Mouse (Mus musculus): ENCODE results near the gene Rfc1. TPM values are rescaled to one million over a fixed set of nuclear protein-coding genes. Genes with fewer than 3 reads are reported as not detected.

Rfc1 gene
- polyA plus RNA-seq, 1 experiment from 2014 or later: 131 TPM

- Histone ChIP-seq H3K4me3 (ENCODE audit: low read depth, low read length) (no peak overlapping the region), H3K9me3 (replicated peaks; ENCODE audit: control insufficient read depth, low read length) (no peaks in the 10 kb centered on the region), H3K27me3 (ENCODE audit: control insufficient read depth, insufficient read depth, low read length) (no peaks in the 10 kb centered on the region), H3K4me1 (ENCODE audit: control insufficient read depth, insufficient read depth, low read length) (no peaks in the 10 kb centered on the region), H3K9ac (replicated peaks; ENCODE audit: low read length) (no peak overlapping the region), H3K36me3 (replicated peaks; ENCODE audit: control insufficient read depth, insufficient read depth, low read depth, low read length) (no peaks in the 10 kb centered on the region), H3K27ac (replicated peaks; ENCODE audit: low read depth, low read length) (no peak overlapping the region), H3K4me2 (ENCODE audit: low read depth, low read length) (no peak overlapping the region)
- WGBS: 93% methylated on average over 3 of the region's 3 CpGs
- no peak for DNase-seq (ENCODE audit: low spot score)
- ATAC-seq (replicated peaks; ENCODE audit: insufficient number of reproducible peaks, low FRiP score, low TSS enrichment, low read depth): no peak
Observed at GRCm38 (mm10) chr5:65324758-65325355, 10.6 kb downstream of the Rfc1 start.

GRCm38 (mm10) chr5:65324271-65324670, 11.2 kb downstream of the Rfc1 start:
- Histone ChIP-seq H3K9me3 (replicated peaks; ENCODE audit: control insufficient read depth, low read length) (no peaks in the 10 kb centered on the region), H3K36me3 (replicated peaks; ENCODE audit: control insufficient read depth, insufficient read depth, low read depth, low read length) (no peaks in the 10 kb centered on the region), H3K27me3 (ENCODE audit: control insufficient read depth, insufficient read depth, low read length) (no peaks in the 10 kb centered on the region), H3K27ac (replicated peaks; ENCODE audit: low read depth, low read length) (no peak overlapping the region), H3K9ac (replicated peaks; ENCODE audit: low read length) (no peak overlapping the region), H3K4me3 (ENCODE audit: low read depth, low read length) (no peak overlapping the region), H3K4me2 (ENCODE audit: low read depth, low read length) (no peak overlapping the region), H3K4me1 (ENCODE audit: control insufficient read depth, insufficient read depth, low read length) (no peaks in the 10 kb centered on the region)
- WGBS: 92% methylated on average over 3 of the region's 3 CpGs
- no peak for DNase-seq (ENCODE audit: low spot score)
- ATAC-seq (replicated peaks; ENCODE audit: insufficient number of reproducible peaks, low FRiP score, low TSS enrichment, low read depth): no peak

GRCm38 (mm10) chr5:65322165-65322564, 13.3 kb downstream of the Rfc1 start:
- H3K27ac ChIP-seq (replicated peaks; ENCODE audit: low read depth, low read length): no peak overlapping the region

GRCm38 (mm10) chr5:65319176-65319575, 16.3 kb downstream of the Rfc1 start:
- no peaks in the 10 kb centered on the region for H3K36me3 ChIP-seq (replicated peaks; ENCODE audit: control insufficient read depth, insufficient read depth, low read depth, low read length)
- H3K4me2 ChIP-seq (ENCODE audit: low read depth, low read length): no peak overlapping the region
- H3K4me1 ChIP-seq (ENCODE audit: control insufficient read depth, insufficient read depth, low read length): no peaks in the 10 kb centered on the region
- H3K9ac ChIP-seq (replicated peaks; ENCODE audit: low read length): no peak overlapping the region
- WGBS: 91% methylated on average over 9 of the region's 9 CpGs
- H3K27me3 ChIP-seq (ENCODE audit: control insufficient read depth, insufficient read depth, low read length): no peaks in the 10 kb centered on the region
- ATAC-seq (replicated peaks; ENCODE audit: insufficient number of reproducible peaks, low FRiP score, low TSS enrichment, low read depth) (no peak), DNase-seq (ENCODE audit: low spot score) (no peak)
- no peak overlapping the region for H3K27ac ChIP-seq (replicated peaks; ENCODE audit: low read depth, low read length)
- H3K9me3 ChIP-seq (replicated peaks; ENCODE audit: control insufficient read depth, low read length): no peaks in the 10 kb centered on the region
- no peak overlapping the region for H3K4me3 ChIP-seq (ENCODE audit: low read depth, low read length)

More at GRCm38 (mm10) chr5:65322165-65322564, 13.3 kb downstream of the Rfc1 start:
- H3K9me3 ChIP-seq (replicated peaks; ENCODE audit: control insufficient read depth, low read length): no peaks in the 10 kb centered on the region
- H3K4me3 ChIP-seq (ENCODE audit: low read depth, low read length): no peak overlapping the region
- H3K4me1 ChIP-seq (ENCODE audit: control insufficient read depth, insufficient read depth, low read length): no peaks in the 10 kb centered on the region
- H3K36me3 ChIP-seq (replicated peaks; ENCODE audit: control insufficient read depth, insufficient read depth, low read depth, low read length): no peaks in the 10 kb centered on the region
- no peak overlapping the region for H3K4me2 ChIP-seq (ENCODE audit: low read depth, low read length)
- DNase-seq (ENCODE audit: low spot score): no peak
- ATAC-seq (replicated peaks; ENCODE audit: insufficient number of reproducible peaks, low FRiP score, low TSS enrichment, low read depth): no peak
- H3K9ac ChIP-seq (replicated peaks; ENCODE audit: low read length): no peak overlapping the region
- WGBS: 73% methylated on average over 10 of the region's 10 CpGs
- H3K27me3 ChIP-seq (ENCODE audit: control insufficient read depth, insufficient read depth, low read length): no peaks in the 10 kb centered on the region

GRCm38 (mm10) chr5:65308866-65309265, 26.6 kb downstream of the Rfc1 start:
- Histone ChIP-seq H3K9me3 (replicated peaks; ENCODE audit: control insufficient read depth, low read length) (no peaks in the 10 kb centered on the region), H3K27me3 (ENCODE audit: control insufficient read depth, insufficient read depth, low read length) (no peaks in the 10 kb centered on the region), H3K4me2 (ENCODE audit: low read depth, low read length) (no peak overlapping the region), H3K4me3 (ENCODE audit: low read depth, low read length) (no peak overlapping the region), H3K27ac (replicated peaks; ENCODE audit: low read depth, low read length) (no peak overlapping the region), H3K9ac (replicated peaks; ENCODE audit: low read length) (no peak overlapping the region), H3K36me3 (replicated peaks; ENCODE audit: control insufficient read depth, insufficient read depth, low read depth, low read length) (peaks cover 3% of the 10 kb centered on the region), H3K4me1 (ENCODE audit: control insufficient read depth, insufficient read depth, low read length) (no peaks in the 10 kb centered on the region)
- 90% methylated on average over 3 of the region's 3 CpGs for WGBS
- DNase-seq (ENCODE audit: low spot score) (no peak), ATAC-seq (replicated peaks; ENCODE audit: insufficient number of reproducible peaks, low FRiP score, low TSS enrichment, low read depth) (no peak)

GRCm38 (mm10) chr5:65308208-65308607, 27.3 kb downstream of the Rfc1 start:
- Histone ChIP-seq H3K4me1 (ENCODE audit: control insufficient read depth, insufficient read depth, low read length) (no peaks in the 10 kb centered on the region), H3K36me3 (replicated peaks; ENCODE audit: control insufficient read depth, insufficient read depth, low read depth, low read length) (peaks cover 3% of the 10 kb centered on the region), H3K9me3 (replicated peaks; ENCODE audit: control insufficient read depth, low read length) (no peaks in the 10 kb centered on the region), H3K4me3 (ENCODE audit: low read depth, low read length) (no peak overlapping the region), H3K27ac (replicated peaks; ENCODE audit: low read depth, low read length) (no peak overlapping the region), H3K9ac (replicated peaks; ENCODE audit: low read length) (no peak overlapping the region), H3K4me2 (ENCODE audit: low read depth, low read length) (no peak overlapping the region), H3K27me3 (ENCODE audit: control insufficient read depth, insufficient read depth, low read length) (no peaks in the 10 kb centered on the region)
- ATAC-seq (replicated peaks; ENCODE audit: insufficient number of reproducible peaks, low FRiP score, low TSS enrichment, low read depth) (no peak), DNase-seq (ENCODE audit: low spot score) (no peak)
- WGBS: 93% methylated on average over 7 of the region's 7 CpGs

GRCm38 (mm10) chr5:65305516-65305915, 30.0 kb downstream of the Rfc1 start:
- H3K9ac ChIP-seq (replicated peaks; ENCODE audit: low read length): no peak overlapping the region
- H3K36me3 ChIP-seq (replicated peaks; ENCODE audit: control insufficient read depth, insufficient read depth, low read depth, low read length): no peaks in the 10 kb centered on the region
- H3K27ac ChIP-seq (replicated peaks; ENCODE audit: low read depth, low read length): no peak overlapping the region
- no peaks in the 10 kb centered on the region for H3K27me3 ChIP-seq (ENCODE audit: control insufficient read depth, insufficient read depth, low read length)
- no peak overlapping the region for H3K4me2 ChIP-seq (ENCODE audit: low read depth, low read length)
- no peaks in the 10 kb centered on the region for H3K9me3 ChIP-seq (replicated peaks; ENCODE audit: control insufficient read depth, low read length)
- DNase-seq (ENCODE audit: low spot score) (no peak), ATAC-seq (replicated peaks; ENCODE audit: insufficient number of reproducible peaks, low FRiP score, low TSS enrichment, low read depth) (no peak)
- no peaks in the 10 kb centered on the region for H3K4me1 ChIP-seq (ENCODE audit: control insufficient read depth, insufficient read depth, low read length)
- WGBS: 84% methylated on average over 9 of the region's 9 CpGs
- H3K4me3 ChIP-seq (ENCODE audit: low read depth, low read length): no peak overlapping the region

GRCm38 (mm10) chr5:65300121-65300520, 35.3 kb downstream of the Rfc1 start:
- H3K36me3 ChIP-seq (replicated peaks; ENCODE audit: control insufficient read depth, insufficient read depth, low read depth, low read length): no peaks in the 10 kb centered on the region; the same call in 1 of the 2 replicates
- no peaks in the 10 kb centered on the region for H3K4me1 ChIP-seq (ENCODE audit: control insufficient read depth, insufficient read depth, low read length)
- ATAC-seq (replicated peaks; ENCODE audit: insufficient number of reproducible peaks, low FRiP score, low TSS enrichment, low read depth) (no peak), DNase-seq (ENCODE audit: low spot score) (no peak)
- 93% methylated on average over 9 of the region's 9 CpGs for WGBS
- no peak overlapping the region for H3K27ac ChIP-seq (replicated peaks; ENCODE audit: low read depth, low read length)
- no peaks in the 10 kb centered on the region for H3K9me3 ChIP-seq (replicated peaks; ENCODE audit: control insufficient read depth, low read length)
- no peaks in the 10 kb centered on the region for H3K27me3 ChIP-seq (ENCODE audit: control insufficient read depth, insufficient read depth, low read length)
- H3K9ac ChIP-seq (replicated peaks; ENCODE audit: low read length): no peak overlapping the region
- H3K4me2 ChIP-seq (ENCODE audit: low read depth, low read length): no peak overlapping the region
- H3K4me3 ChIP-seq (ENCODE audit: low read depth, low read length): no peak overlapping the region

All from embryonic facial prominence, embryonic 11.5 days (tissue).